Mouse (Mus musculus) forebrain, embryonic 14.5 days (tissue): Measurements from ENCODE around the gene Phf21a. TPM values are rescaled to one million over a fixed set of nuclear protein-coding genes. Genes with fewer than 3 reads are reported as not detected.

Experiments
- ATAC-seq: fragments of 200-750 bp; cut with Nextera tagmentation; 2 replicates; pipeline ENCODE4 v1.8.0; 2017; ENCODE audit warnings: mild to moderate bottlenecking, moderate library complexity
- DNase-seq: peaks from one replicate; pipeline ENCODE4 v3.0.0-alpha.2; 2015; ENCODE audit warnings: low spot score
- H3K27ac ChIP-seq: fragments of 300-500 bp; sonication (generic); 2 replicates; pipeline ENCODE4 v1.5.1; 2014; ENCODE audit warnings: low read depth, mild to moderate bottlenecking, control low read depth, low read length, moderate library complexity
- H3K27me3 ChIP-seq: fragments of 300-500 bp; sonication (generic); replicated peaks from 2 replicates; pipeline ENCODE4 v1.6.1; 2014; ENCODE audit warnings: low read length, control low read depth, mixed read lengths; ENCODE audit not compliant: control insufficient read depth, insufficient read depth
- H3K36me3 ChIP-seq: fragments of 300-500 bp; sonication (generic); 2 replicates; pipeline ENCODE4 v1.6.1; 2014; ENCODE audit warnings: low read length, control low read depth; ENCODE audit not compliant: control insufficient read depth, insufficient read depth
- H3K4me1 ChIP-seq: fragments of 300-500 bp; sonication (generic); 2 replicates; pipeline ENCODE4 v1.6.1; 2014; ENCODE audit warnings: antibody characterized with exemption, low read length, control low read depth; ENCODE audit not compliant: control insufficient read depth, insufficient read depth
- H3K4me2 ChIP-seq: fragments of 300-500 bp; sonication (generic); 2 replicates; pipeline ENCODE4 v1.6.1; 2014; ENCODE audit warnings: mild to moderate bottlenecking, control low read depth, low read length
- H3K4me3 ChIP-seq: fragments of 300-500 bp; sonication (generic); 2 replicates; pipeline ENCODE4 v1.5.1; 2014; ENCODE audit warnings: low read depth, low read length, control low read depth
- H3K9ac ChIP-seq: fragments of 300-500 bp; sonication (generic); 2 replicates; pipeline ENCODE4 v1.6.1; 2014; ENCODE audit warnings: mild to moderate bottlenecking, low read length, control low read depth, moderate library complexity
- H3K9me3 ChIP-seq: fragments of 300-500 bp; sonication (generic); replicated peaks from 2 replicates; pipeline ENCODE4 v1.6.1; 2016; ENCODE audit warnings: low read length, control low read depth, mixed read lengths; ENCODE audit not compliant: control insufficient read depth
- WGBS: fragments of 180-500 bp; shearing (Covaris S2); extraction: QIAGEN DNeasy Blood & Tissue Kit; methylation state at CpG from one replicate; pipeline ENCODE4 v1.1.7; 2014; 5-methylcytosine and 5-hydroxymethylcytosine counted together
- polyA plus RNA-seq: library from polyadenylated mRNA; unstranded; fragments of >200 nt; fragmentation: Nextera tagmentation; extraction: Ambion mirVana; gene quantifications from 2 replicates; pipeline ENCODE4 v1.2.1, GENCODE M21; 2014

Gene Phf21a
- polyA plus RNA-seq, 1 experiment from 2014 or later, result 37.5 TPM

DNA sequence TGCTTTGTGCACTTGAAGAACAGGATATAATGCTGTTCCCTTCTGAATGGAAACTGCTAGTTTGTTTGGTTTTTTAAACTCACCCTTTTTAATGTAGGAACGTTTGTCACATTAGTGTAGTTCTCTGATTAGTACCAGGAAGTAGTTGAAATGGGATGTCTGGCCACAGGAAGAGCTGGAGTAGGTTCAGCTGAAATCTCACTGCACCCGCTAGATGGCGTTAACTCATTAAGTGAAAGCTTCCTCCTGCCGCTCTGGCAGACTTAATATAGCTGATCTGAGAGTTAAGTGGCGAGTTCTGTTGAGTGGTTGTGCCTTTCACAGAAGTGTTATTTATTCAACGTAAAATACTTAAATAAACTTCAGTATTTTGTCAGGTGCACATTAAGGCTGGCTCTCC lies 203.5 kb downstream of the Phf21a start:
- Histone ChIP-seq H3K9ac (no peak overlapping the region), H3K4me1 (peaks cover 3% of the 10 kb centered on the region), H3K4me2 (no peak overlapping the region), H3K36me3 (no peaks in the 10 kb centered on the region), H3K4me3 (no peak overlapping the region), H3K27ac (no peak overlapping the region), H3K9me3 (no peaks in the 10 kb centered on the region), H3K27me3 (no peaks in the 10 kb centered on the region)
- 5% methylated on average over 6 of the region's 6 CpGs for WGBS
- DNase-seq, result peak; percentile 95
- ATAC-seq, result peak; percentile 61; the same call in 1 of the 2 replicates

DNA sequence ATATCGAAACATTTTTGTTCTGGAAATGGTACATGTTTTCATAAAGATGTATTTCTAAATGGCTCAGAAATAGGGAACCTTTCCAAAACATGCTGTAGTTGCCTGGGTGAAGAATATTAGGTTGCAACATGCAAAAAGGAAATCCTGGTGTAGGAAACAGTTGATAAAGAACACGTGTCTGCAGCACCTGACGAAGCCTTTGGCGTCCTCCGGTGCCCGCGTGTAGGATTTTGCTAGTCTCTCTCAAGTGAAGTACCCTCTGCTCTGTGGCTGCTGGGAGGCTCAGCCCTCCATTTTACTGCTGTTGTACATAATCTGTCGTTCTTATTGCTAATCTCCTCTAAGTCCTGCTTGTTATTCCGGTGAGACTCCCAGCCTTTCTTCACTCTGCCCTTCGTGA lies 207.0 kb downstream of the Phf21a start:
- H3K4me3 ChIP-seq, result no peak overlapping the region
- no peaks in the 10 kb centered on the region for H3K27me3 ChIP-seq
- no peaks in the 10 kb centered on the region for H3K9me3 ChIP-seq
- H3K36me3 ChIP-seq, result no peaks in the 10 kb centered on the region
- ATAC-seq (no peak), DNase-seq (peak; percentile 20)
- H3K4me2 ChIP-seq, result no peak overlapping the region
- no peak overlapping the region for H3K27ac ChIP-seq
- no peak overlapping the region for H3K9ac ChIP-seq
- peaks cover 8% of the 10 kb centered on the region for H3K4me1 ChIP-seq
- WGBS, result 53% methylated on average over 10 of the region's 10 CpGs

DNA sequence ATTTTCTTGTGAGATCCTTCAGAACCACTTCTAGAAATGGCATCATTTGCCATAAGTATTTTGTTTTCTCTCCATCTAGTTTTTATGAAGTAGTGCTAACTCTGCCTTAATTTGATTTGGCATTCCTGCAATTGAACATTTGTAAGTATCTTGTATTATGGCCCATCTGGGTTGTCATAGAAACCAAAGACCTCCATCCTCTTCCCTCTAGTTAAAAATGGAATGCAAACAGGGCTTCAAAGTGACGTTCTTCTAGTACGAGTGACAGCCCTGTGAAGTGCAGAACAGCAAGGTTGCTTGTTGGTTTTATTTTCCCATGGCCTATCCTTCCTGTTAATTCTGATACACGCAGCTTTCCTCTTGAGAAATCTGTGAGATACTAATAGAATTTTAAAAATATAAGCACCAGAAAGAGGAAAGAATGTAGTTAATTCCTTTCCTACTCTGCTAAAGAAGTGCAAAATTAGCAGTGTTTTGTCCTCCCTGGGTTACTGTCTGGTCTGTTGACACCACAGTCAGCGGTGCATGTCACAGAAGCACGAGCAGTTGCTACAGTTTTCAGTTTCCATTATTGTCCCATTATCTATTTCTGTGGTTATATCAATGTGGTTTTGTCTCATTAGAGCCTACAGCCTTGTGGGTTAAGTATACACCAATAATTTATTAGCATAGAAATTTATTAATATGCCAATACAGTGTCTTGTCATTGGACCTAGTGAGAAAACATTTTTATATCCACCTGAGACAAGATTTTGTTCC lies 209.1 kb downstream of the Phf21a start:
- DNase-seq, result peak; percentile 81
- Histone ChIP-seq H3K9ac (no peak overlapping the region), H3K4me2 (no peak overlapping the region), H3K4me1 (peaks cover 14% of the 10 kb centered on the region), H3K9me3 (no peaks in the 10 kb centered on the region), H3K27me3 (no peaks in the 10 kb centered on the region), H3K27ac (peak overlapping the region; percentile 6; the same call in 1 of the 2 replicates), H3K36me3 (no peaks in the 10 kb centered on the region), H3K4me3 (no peak overlapping the region)
- ATAC-seq, result peak; percentile 69; the same call in 1 of the 2 replicates
- WGBS, result 34% methylated on average over 5 of the region's 5 CpGs

DNA sequence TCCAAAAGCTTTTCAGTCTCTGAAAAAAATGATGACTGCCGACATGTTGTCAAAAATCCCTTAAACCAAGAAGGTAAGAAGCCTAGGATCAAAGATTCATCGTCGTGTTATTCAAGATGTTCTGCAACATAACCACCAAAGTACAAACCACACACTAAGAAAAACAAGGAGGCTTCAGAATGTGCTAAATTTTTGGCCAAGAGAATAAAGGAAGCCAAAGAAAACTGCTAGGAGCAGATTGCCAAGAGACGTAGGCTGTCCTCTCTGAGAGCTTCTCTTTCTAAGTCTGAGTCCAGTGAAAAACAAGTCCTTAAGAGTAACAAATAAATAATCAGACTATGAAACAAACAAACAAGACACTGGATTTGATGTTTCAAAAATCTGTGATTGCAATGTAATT lies 219.6 kb downstream of the Phf21a start:
- no peaks in the 10 kb centered on the region for H3K27me3 ChIP-seq
- no peak overlapping the region for H3K4me2 ChIP-seq
- no peaks in the 10 kb centered on the region for H3K9me3 ChIP-seq
- WGBS, result 84% methylated on average over 4 of the region's 4 CpGs
- H3K9ac ChIP-seq, result no peak overlapping the region
- no peak overlapping the region for H3K27ac ChIP-seq
- 0 out of 2 replicates have a peak, but pooled peaks cover 3% of the 10 kb centered on the region for H3K36me3 ChIP-seq
- H3K4me1 ChIP-seq, result no peaks in the 10 kb centered on the region
- ATAC-seq (no peak), DNase-seq (no peak)
- no peak overlapping the region for H3K4me3 ChIP-seq

DNA sequence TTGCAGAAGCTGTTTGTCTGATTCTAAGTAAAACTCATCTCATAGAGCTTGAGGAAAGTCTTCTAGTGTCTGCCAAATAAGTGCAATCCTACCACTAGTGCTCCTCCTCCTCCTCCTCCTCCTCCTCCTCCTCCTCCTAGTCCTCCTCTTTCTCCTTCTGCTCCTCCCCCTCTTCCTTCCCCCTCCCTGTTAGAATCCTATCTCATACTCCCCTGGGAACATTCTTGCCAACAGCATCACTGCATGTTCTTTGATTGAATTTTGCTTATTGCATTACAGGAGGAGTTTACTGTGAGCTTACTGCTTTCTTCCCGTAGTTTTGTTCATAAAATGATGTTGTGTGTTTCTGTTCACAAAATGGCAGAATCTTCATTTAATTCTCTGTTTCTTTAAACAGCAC lies 221.1 kb downstream of the Phf21a start:
- ATAC-seq (no peak), DNase-seq (no peak)
- H3K9me3 ChIP-seq, result no peaks in the 10 kb centered on the region
- H3K36me3 ChIP-seq, result 0 out of 2 replicates have a peak, but pooled peaks cover 3% of the 10 kb centered on the region
- H3K9ac ChIP-seq, result no peak overlapping the region
- no peak overlapping the region for H3K27ac ChIP-seq
- WGBS, result 85% methylated on average over 1 of the region's 1 CpGs
- H3K4me1 ChIP-seq, result no peaks in the 10 kb centered on the region
- no peak overlapping the region for H3K4me2 ChIP-seq
- no peaks in the 10 kb centered on the region for H3K27me3 ChIP-seq
- H3K4me3 ChIP-seq, result no peak overlapping the region

DNA sequence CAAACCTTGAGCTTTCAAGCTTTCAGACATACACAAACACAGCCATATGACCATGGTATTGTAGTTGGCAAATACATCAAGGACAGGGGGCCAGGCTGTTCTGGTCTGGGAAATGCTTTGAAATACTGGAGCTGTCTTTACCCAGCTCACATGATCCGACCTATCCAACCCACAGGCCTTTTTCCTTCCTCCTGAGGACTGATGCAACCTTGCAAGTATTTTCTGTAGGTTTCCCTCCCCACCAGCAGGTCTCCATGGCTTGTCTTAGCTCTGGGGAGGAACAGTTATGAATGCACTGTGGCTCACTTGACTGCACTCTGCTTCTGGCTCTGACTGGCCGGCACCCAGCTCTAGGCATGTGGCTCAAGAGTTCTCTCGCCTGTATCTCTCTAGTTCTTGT lies 223.7 kb downstream of the Phf21a start:
- Histone ChIP-seq H3K4me3 (no peak overlapping the region), H3K9ac (no peak overlapping the region), H3K27me3 (no peaks in the 10 kb centered on the region), H3K9me3 (no peaks in the 10 kb centered on the region), H3K36me3 (peaks cover 2% of the 10 kb centered on the region; the same call in 1 of the 2 replicates), H3K4me2 (no peak overlapping the region), H3K4me1 (no peaks in the 10 kb centered on the region), H3K27ac (no peak overlapping the region)
- DNase-seq, result no peak
- WGBS, result 81% methylated on average over 3 of the region's 3 CpGs
- ATAC-seq, result no peak

DNA sequence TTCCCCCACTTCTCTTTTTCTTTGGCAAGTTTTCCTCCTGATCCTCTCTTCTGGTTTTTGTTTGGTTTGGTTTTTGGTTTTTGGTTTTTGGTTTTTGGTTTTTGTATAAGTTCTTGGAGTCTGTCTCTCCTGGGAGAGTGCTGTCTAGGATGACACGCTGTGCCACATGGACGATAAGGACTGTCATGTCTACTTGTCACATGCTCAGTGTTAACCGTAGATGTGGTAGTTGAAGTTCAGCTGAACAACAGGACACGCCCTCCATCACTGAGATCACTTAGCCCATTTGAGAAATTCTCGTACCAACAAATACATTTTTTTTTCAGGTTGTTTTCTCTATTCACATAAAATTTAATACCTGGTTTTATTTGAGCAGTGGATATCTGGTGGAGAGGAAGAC lies 224.3 kb downstream of the Phf21a start:
- H3K4me3 ChIP-seq, result no peak overlapping the region

DNA sequence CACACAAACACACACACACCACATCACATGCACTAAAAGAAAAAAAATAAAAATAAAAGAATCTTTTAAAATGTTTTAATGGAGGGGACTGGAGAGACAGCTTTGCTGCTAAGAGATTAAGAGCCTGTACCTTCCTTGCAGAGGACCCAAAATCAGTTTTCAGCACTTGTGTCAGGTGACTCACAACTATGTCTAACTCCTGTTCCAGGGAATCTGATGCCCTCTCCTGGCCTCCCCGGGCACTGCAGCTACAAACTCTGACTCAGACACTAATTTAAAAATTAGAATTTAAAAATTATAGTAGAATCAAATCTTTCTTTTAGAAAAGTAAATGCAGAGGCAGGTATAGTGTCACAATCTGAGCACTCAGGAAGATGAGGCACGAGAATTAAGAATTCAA lies 229.8 kb downstream of the Phf21a start:
- Histone ChIP-seq H3K9ac (no peak overlapping the region), H3K36me3 (peaks cover 25% of the 10 kb centered on the region), H3K27ac (no peak overlapping the region), H3K27me3 (no peaks in the 10 kb centered on the region), H3K4me2 (no peak overlapping the region), H3K4me3 (no peak overlapping the region), H3K4me1 (no peaks in the 10 kb centered on the region), H3K9me3 (no peaks in the 10 kb centered on the region)
- DNase-seq (no peak), ATAC-seq (no peak)
- WGBS, result 89% methylated on average over 2 of the region's 2 CpGs

More for the DNA sequence above, 224.3 kb downstream of the Phf21a start:
- ATAC-seq (no peak), DNase-seq (no peak)
- Histone ChIP-seq H3K9me3 (no peaks in the 10 kb centered on the region), H3K4me1 (no peaks in the 10 kb centered on the region), H3K27ac (no peak overlapping the region), H3K36me3 (peaks cover 6% of the 10 kb centered on the region; the same call in 1 of the 2 replicates), H3K9ac (no peak overlapping the region), H3K27me3 (no peaks in the 10 kb centered on the region), H3K4me2 (no peak overlapping the region)
- 90% methylated on average over 5 of the region's 5 CpGs for WGBS

DNA sequence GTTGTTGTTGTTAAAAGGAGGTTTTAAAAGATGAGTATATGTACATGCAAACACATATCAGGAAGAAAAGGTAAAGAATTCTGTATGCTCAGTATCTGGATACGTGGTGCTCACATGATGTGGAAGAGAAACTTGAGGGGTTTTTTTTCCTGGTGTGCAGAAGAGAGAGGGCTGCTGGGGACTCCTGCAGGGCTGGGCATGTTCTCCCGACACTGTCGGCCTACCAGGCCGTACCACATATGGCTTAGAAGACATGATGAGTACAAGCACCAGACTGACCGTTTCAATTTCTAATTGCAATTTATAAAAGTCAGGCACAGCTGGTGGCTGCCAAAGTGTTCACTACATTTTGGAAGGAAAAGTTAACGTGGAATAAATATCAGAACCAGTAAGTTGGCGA lies 232.8 kb downstream of the Phf21a start:
- Histone ChIP-seq H3K9ac (no peak overlapping the region), H3K4me2 (no peak overlapping the region), H3K27me3 (no peaks in the 10 kb centered on the region), H3K9me3 (no peaks in the 10 kb centered on the region), H3K27ac (no peak overlapping the region), H3K4me3 (no peak overlapping the region), H3K36me3 (peaks cover 42% of the 10 kb centered on the region), H3K4me1 (no peaks in the 10 kb centered on the region)
- DNase-seq (no peak), ATAC-seq (no peak)
- 95% methylated on average over 7 of the region's 7 CpGs for WGBS
